Mouse (Mus musculus): ENCODE results near the gene Ddx10.

Ddx10 gene

DNA sequence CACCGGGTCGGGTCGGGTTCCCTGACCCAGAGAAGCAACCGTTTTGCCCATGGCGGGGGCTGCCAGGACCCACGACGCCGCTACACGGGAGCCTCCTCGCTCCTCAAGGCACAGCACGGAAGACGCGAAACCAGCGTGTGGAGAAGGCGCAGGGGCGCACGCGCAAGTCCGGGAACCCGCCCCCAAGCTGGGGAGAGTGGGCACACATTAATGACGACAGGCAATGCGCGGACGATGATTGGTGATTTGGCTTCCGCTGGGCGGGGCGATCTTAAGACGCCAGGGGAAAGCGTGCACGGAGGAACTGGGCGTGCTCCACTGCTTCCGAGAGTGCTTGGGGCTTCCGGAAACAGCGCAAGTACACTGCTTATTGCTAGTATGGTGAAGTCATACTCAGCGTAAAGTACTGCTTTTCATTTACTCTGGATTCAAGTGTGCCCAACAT is at the start of gene Ddx10:
Gene Ddx10 (minus strand): TSS at position 101 of the 445 bp plus-strand sequence.
- DNase-seq (ENCODE audit: low read depth) = peak; percentile 98

DNA sequence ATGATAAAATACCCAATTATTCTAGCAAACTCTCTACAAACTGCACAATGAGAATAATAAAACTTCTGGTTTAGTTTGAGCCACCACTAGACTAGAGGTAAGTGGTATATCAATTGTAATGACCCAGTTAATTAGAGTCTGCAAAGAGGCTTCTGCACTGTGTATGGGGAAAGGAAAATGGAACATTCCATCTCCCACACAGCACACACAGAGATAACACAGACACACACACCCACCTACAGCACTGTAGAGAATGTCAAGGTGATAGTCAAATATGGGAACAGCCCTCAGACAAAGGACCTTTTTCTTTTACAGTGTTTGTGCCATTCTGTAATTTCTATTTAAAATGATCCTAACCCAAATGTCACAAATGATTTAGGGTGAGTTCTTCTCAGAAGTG is 45.0 kb upstream of the Ddx10 start:
- no peak for DNase-seq (ENCODE audit: low read depth)

DNA sequence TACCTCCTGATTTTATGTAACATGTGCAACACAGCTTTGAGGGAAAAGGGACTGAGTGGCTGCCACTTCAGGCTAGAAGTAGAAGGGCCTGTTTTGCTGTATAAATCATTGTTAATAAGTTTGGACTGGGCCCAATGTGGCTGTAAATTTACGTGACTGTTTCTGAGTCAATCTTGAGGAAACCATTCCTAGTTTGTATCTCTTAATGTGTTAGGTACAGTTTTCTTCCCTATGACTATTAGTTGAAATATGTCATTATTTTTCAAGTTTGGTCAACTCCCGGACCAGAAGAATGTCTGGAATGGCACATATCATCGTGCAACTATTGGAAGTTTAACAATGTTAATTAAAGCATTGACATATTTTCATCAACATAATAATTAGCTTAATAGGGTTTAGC is 42.2 kb upstream of the Ddx10 start:
- DNase-seq (ENCODE audit: low read depth) = no peak

DNA sequence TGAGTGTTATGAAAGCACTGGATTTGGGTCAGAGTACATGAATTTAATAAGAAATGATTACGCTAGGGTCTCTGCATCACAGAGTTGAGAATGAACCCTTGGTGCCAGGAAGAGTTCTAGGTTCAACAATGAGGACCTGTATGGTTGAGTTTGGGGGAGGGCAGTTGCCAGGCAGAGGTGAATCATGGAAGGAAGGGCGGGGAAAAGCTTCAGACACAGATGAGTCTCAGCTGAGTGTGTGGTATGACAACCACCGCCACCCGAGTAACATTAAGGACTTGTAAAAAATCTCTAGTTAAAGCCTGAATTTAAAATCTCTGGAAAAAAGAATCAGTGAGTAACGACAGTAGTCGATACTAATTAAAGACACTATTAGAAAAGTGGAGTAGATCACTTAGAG is 38.9 kb upstream of the Ddx10 start:
- no peak for DNase-seq (ENCODE audit: low read depth)

DNA sequence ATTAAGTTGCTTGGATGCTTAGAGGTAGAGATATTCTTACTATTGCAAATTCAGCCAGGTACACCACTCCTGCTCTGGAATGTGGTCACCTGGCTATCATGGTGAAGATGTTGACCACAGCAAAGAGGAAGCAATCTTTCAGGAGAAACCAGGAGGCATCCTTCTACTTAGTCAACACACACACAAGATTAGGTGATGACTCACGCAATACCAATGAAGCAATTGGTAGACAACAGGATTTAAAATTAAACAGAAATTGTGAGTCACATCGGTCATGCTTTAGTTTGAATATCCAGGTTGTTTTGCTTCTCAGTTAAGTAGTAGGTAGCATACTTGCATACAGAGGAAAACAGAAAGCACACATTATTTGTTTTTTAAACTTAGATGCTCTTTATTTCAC is 31.1 kb upstream of the Ddx10 start:
- no peak for DNase-seq (ENCODE audit: low read depth)

DNA sequence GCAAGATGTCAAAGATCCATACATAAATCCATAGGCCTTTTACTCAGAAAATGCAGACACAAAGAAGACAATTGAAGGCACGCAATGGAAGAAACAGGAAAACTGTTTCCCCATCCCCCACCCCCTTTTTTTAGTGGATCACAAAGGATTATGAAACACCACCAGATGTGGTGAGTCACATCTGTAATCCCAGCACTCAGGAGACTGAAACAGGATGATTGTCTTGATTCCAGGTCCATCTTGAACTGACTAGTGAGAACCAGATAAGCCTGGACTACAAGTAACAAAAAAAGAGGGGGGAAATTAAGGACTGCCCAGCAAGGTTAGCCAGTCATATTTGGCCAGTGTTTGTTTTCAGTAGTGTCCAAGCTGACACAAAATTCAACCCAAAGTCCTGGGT is 28.5 kb upstream of the Ddx10 start:
- no peak for DNase-seq (ENCODE audit: low read depth)

DNA sequence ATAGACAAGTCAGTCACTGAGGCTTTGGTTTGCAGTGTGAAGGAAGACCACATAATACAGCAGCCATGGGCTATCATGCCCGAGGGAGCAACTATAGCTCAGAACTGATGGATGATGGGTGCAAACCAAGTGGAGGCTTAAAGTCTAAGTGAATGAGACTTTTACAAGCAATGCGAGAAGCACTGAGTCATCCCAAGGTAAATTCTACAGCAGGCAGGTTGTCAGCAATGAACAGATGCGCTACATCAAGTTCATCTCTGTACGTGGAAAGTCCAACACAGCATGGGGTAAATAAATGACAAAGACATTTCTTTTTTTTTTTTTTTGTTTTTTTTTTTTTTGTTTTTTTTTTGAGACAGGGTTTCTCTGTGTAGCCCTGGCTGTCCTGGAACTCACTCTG is 24.9 kb upstream of the Ddx10 start:
- DNase-seq (ENCODE audit: low read depth) = no peak

DNA sequence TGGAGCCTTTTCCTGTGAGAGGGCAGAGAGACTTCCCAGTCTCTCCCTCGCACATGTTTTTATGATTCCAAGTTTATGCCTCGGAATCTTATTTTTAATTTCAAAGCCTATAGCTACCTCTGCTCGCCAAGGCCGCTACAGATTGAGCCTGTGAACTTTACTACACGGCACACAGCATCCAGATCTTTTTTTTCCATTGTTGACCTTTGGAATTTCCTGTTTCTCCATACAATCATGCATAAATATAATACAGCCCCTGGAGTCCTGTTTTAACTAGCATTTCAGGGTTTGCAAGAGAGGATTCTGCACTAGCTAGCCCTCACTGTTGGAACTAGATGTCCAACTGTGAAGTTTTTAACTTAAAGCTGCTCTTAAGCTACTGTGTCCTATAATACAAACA is 24.4 kb upstream of the Ddx10 start:
- no peak for DNase-seq (ENCODE audit: low read depth)

DNA sequence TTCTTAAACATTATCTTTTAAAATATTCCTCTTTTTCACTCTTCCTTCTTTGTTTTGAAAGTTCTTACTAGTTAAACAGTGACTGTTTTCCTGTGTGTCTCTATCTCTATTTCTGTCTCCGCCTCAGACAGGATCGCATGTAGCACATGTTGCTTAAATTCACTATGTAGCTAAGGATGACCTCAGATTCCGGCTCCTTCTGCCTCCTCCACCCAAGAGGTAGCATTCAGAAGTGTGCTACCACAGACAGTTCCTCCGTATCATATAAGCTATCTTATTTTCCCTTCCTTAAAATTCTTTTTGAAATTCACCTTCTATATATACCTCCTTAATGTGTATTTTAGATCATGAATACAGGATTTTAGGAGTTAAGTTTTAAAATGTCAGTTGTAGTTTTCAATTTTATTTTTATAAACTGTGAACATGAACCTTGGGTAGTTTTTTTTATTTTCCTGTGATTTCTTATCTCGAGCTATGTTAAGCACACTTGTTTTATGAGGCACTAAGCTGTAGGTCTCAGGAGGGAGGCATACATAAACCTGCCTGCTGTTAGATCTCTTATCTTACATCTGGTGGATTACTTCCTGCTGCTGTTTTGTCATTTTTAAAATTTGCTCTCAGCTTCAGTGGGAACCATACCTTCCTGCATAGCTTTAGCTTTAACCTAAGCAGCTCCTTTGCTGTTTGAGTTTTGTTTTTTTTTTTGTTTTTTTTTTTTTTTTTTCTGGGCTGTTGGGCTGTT is 23.6 kb upstream of the Ddx10 start:
- no peak for DNase-seq (ENCODE audit: low read depth)

DNA sequence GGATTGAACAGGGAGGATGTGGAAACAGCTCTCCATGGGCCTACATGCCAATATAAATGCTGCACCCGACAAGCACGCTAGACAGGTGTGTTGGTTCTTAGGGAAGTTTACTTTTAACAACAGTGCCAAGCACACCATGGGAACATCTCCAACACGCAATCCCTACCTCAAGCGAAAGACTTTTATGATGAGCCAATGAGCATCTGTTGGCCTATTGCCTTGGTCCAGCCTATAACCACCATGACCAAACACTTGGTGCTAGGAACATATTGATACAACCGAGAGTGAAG is 21.6 kb upstream of the Ddx10 start:
- DNase-seq (ENCODE audit: low read depth) = no peak

DNA sequence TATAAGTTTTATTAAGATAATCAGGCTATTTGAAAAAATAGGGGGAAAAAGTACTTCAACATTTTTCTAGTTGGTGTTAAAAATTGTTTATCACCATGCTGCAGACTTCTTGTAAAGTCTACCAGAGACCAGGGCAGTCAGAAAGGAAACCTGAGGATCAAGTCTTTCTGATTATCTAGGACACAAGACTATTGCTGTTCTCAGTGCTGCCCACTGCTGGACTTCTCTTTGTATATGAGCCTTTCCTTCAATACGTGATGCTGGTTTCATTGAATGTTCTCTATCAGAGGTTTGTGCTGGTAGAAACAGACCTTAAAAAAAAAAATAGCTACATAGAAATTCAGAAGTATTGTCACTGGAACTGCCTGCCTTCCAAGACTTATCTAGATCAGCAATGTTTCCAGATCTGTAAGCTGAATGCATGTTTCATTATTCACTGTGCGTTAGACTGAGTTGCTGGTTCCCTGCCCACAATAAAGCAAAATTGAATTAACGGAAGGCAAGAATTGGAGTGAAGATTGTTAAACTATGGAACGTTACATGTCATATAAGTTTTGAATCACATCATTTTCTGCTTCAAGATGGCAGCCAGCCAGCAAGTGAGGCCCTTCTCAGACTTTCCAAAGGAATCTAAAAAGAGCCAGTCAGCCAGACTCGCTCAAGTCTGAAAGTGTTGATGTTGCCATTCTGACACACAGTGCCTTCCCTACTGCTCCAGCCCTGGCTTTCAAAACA is 21.0 kb upstream of the Ddx10 start:
- DNase-seq (ENCODE audit: low read depth) = no peak

DNA sequence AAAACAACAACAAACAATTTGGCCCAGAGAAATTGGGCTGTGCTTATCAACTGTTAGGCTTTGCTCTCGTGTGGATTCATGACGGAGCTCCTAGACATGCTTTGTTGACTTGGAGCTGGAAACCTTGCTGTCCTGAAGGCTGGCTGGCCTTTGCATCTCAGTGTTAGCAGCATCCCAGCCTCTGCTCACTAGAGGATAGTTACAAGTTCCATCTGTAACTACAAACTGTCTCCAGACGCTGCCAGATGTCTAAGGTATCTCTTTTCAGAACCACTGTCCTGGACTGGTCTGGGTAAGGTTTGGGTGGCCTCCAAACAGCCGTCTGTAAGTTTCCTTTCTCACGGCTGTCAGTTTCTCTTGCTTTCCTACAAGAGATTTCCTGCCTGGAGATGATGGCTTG is 20.2 kb upstream of the Ddx10 start:
- DNase-seq (ENCODE audit: low read depth) = no peak

DNA sequence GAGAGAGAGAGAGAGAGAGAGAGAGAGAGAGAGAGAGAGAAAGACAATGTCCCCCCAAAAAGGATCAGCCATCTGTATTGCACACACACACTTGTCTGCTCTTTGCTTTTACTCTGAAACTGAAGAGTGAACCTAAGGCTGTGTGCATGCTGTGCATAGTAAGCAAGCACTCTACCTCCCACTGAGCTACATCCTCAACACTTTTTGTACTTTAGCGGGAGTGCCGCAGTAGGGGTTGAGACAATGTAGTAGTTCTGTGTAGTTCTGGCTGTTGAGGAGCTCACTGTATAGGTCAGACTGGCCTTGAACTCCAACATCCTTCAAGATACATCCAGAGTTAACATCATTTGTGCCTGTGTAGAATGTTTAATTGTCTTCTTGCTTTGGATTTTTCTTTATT is 17.7 kb upstream of the Ddx10 start:
- DNase-seq (ENCODE audit: low read depth) = no peak

DNA sequence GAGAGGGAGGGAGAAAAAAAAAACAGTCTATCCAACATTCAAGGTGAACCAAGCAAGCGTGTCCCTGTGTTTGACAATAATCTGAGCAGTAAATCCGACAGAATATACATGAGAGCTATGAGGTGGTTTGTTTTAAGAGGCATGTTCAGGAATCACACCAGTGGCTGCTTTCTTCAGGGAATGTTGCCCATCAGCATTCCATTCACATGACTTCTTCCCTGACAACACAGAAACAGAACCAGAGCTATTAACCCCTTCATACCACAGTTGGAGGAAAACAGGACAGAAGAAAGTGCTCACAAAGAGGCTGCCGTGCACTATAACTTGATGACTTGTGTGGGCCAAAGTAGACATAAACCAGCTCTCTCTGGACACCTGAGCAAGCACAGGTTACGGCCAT is 16.5 kb upstream of the Ddx10 start:
- DNase-seq (ENCODE audit: low read depth) = no peak

DNA sequence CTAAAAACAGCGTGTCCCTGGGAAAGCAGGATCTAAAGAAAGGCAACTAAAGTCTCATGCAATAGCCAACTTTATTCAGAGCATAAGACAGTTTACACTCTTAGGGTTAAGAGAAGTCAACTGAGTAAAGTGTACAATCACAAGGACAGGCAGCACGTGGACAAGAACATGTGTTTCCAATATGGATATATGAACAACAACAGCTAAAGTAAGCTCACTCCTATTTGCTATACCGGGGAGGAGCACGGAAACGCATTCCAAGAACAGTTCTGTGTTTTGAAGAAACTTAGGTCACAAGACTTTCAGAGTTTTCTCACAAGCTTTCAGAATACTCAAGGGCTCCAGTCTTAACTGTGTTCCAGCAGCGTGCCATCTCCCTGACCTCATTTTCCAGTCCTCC is 10.3 kb upstream of the Ddx10 start:
- no peak for DNase-seq (ENCODE audit: low read depth)

DNA sequence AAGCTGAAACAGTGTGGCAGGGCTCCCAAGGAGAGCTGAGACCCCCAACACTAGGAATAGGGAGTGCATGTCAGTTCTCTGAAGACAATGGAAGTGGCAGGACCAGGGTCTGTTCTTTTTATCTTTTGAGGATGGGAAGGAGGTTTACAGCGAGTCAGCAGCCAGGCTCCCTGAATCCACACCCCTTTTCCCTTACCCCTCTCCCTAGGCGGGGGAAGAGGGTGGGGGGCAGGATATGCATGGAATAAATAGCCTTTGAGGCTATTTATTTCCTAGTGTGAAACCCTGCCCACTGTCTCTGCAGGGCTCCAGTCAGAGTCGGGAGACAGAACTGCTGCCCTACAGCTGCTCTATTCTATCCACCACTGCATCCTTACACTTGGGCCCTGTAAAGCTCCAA is 9.9 kb upstream of the Ddx10 start:
- no peak for DNase-seq (ENCODE audit: low read depth)

DNA sequence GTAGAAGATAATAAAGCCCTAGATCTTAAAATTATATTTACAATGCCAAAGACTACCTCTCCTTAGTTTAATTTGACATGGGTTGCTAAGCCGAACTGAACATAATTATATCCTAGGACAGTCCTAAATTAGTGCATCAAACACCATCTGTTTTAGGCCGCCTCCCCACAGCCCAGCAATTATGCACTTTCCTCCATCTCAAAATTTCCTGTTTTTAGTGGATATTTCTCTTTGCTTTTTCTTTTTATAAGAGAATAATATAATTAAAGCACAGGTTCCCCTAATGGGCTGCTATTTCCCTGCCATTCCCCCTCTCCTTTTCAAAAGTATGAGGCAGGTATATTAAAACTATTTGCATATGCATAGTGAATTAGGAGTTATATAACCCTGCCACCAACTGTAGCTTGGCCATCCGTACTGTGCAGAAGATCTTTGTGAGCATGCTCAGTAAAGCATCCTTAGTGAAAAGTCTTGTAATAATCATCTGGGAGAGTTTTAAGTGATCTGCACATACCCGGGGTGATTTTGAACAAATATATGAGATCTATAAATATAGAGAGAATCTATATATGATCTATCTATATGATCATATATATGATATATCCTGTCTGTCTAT is 8.9 kb upstream of the Ddx10 start:
- no peak for DNase-seq (ENCODE audit: low read depth)

DNA sequence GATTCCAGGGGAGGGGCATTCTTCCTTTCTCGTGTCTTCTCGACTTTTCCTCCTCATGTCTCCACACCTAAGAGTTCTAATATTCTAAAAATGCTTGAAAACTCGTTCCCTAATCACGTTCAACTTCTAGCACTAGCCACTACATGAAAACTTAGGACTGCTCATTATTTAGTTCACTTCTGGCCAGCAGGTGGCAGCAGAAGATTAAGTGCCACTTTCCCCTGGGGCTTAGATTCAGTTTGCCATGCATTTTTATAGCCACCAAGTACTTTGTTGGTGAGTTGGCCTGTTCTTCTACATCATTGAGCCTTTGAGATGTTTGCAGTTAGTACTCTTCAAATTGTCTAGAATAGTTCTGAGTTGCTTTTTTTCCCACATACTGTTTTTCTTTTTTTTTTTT is 6.5 kb upstream of the Ddx10 start:
- DNase-seq (ENCODE audit: low read depth) = peak; percentile 55

DNA sequence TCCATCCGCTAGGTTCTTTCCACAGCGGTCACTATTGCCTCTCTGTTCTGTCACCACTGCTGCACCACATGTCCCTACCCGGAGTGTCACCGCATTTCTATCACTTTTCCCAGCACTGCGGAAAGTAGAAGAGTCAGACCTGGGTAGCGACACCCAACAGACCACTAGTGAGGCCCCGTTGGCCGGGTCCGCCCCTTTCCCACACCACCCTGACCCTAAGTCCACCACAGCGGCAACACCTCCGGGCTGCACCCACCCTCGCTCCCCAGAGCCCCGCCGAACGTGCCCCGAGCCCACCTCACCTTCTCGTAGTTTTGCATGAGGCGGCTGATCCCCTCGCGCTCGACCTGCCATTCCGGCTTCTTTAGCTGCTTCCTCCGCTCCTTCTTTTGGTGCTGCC is 337 bp downstream of the Ddx10 start:
- no peak for DNase-seq (ENCODE audit: low read depth)

DNA sequence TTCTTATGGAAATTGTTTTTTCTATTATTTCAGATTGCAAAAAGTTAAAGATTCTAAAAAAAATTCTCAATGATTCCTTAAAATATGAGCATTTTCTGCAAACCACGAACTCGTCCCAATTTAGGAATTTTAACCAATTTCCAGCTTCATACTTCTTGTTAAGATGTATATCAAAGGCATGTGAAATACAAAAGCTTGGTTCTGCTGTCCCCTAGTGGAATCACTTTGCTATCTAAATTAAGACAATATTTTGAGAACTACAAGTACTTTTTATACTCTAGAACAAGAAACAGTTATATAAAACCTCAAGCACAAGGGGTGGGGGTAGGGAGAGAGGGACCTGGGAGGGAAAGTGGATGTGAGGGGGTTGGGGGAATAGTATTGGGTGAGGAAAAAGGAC is 29.7 kb downstream of the Ddx10 start:
- peak; percentile 3 for DNase-seq (ENCODE audit: low read depth)

DNA sequence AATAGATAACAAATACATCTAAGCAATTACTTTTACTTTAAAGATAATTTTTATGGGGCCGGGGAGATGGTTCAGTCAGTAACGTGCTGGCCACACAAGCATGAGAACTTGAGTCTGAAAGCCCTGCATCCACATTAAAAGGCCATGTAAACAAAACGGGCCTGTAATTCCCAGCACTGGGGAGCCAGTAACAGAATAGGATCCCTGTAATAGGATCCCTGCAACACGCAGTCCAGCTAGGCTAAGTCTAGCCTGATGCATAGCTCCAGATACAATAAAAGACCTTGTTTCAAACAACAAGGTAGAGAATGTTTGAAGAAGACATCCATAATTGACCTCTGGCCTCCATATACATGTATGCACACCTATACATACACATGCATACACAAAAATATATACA is 39.6 kb downstream of the Ddx10 start:
- no peak for DNase-seq (ENCODE audit: low read depth)

DNA sequence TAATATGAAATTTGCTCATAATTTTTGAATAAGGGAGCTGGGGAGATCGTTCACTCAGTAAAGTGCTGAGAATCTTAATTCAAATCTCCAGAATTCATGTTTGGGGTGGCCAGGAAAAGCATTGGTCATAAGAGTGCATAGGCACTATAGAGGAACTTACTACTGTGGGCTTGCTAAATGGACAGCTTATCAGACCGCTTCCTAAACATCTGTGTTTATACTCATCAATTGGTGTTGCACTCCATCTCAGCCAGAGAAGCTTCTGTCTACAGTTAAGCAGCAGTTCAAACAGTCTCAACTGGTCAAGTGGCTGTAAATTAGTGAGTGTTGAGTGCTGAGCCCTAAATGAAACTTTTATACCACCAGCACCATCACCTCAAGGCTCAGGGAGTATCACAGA is 73.3 kb downstream of the Ddx10 start:
- DNase-seq (ENCODE audit: low read depth) = peak; percentile 15

DNA sequence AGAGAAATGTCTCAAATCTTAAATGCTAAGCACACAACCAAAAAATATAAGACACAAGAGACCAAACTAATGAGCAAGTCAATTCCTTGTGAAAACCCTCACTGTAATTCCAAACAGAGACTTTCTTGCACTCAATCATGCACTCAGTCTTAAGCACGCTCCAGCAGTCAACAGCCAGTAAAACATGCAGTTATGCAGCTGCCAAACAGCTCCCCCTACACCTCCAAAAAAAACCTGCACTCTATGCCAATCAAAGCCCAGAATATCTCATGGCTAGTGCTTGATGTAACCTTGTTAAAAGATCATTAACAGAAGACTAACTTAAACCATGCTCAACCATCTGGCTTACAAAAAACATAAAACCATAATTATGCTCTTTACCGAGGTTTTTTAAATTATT is 74.6 kb downstream of the Ddx10 start:
- no peak for DNase-seq (ENCODE audit: low read depth)

DNA sequence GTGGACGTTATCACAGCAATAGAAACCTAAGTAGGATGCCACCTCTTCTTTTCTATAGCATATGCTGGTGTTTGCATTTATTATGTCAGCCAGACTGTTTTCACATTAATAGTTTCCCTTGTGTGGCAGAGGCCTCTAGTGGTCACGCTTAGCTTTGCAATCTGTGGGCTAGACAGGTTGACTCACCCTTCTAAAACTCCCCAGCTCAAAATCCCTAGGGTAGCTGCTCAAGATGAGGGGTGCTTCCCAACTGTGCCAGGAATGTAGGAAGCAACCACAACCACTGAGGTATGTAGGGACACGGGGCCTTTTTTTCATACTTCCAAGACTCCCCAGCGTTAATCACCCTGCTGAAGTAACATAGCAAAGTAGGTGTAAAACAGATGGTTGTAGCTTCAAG is 103.6 kb downstream of the Ddx10 start:
- peak; percentile 34 for DNase-seq (ENCODE audit: low read depth)
